Mouse (Mus musculus) lung, embryonic 16.5 days (tissue): ENCODE data around the gene Asah2. TPM values are rescaled to one million over a fixed set of nuclear protein-coding genes. Genes with fewer than 3 reads are reported as not detected.
A peak's percentile ranks its signal among the peaks of the same experiment; 100 is the strongest.
"Not testable (repeated sequence)": the region's sequence is repeated elsewhere in the genome, so short reads cannot be mapped to it uniquely, and the experiment has no call there.

Source experiments
- ATAC-seq: fragments of 200-750 bp; cut with Nextera tagmentation; 2 replicates; pipeline ENCODE4 v1.8.0; 2017; ENCODE audit warnings: low read depth, mild to moderate bottlenecking, moderate library complexity
- H3K27ac ChIP-seq: fragments of 300-500 bp; sonication (generic); 2 replicates; pipeline ENCODE4 v1.5.1; 2014; ENCODE audit warnings: mild to moderate bottlenecking, control low read depth, low read length
- H3K27me3 ChIP-seq: fragments of 300-500 bp; sonication (generic); 2 replicates; pipeline ENCODE4 v1.6.1; 2014; ENCODE audit warnings: low read depth, low read length, mixed read lengths; ENCODE audit not compliant: control insufficient read depth, insufficient read depth
- H3K36me3 ChIP-seq: fragments of 300-500 bp; sonication (generic); 2 replicates; pipeline ENCODE4 v1.6.1; 2014; ENCODE audit warnings: low read length; ENCODE audit not compliant: control insufficient read depth, insufficient read depth
- H3K4me1 ChIP-seq: fragments of 300-500 bp; sonication (generic); replicated peaks from 2 replicates; pipeline ENCODE4 v1.6.1; 2014; ENCODE audit warnings: low read length, mixed read lengths; ENCODE audit not compliant: control insufficient read depth, insufficient read depth
- H3K4me2 ChIP-seq: fragments of 300-500 bp; sonication (generic); 2 replicates; pipeline ENCODE4 v1.6.1; 2014; ENCODE audit warnings: low read depth, low read length, control low read depth
- H3K4me3 ChIP-seq: fragments of 300-500 bp; sonication (generic); 2 replicates; pipeline ENCODE4 v1.5.1; 2014; ENCODE audit warnings: mild to moderate bottlenecking, low read length, control low read depth
- H3K9ac ChIP-seq: fragments of 300-500 bp; sonication (generic); 2 replicates; pipeline ENCODE4 v1.6.1; 2014; ENCODE audit warnings: low read length, control low read depth
- H3K9me3 ChIP-seq: fragments of 300-500 bp; sonication (generic); 2 replicates; pipeline ENCODE4 v1.6.1; 2016; ENCODE audit warnings: low read length; ENCODE audit not compliant: control insufficient read depth
- WGBS: fragments of 180-500 bp; shearing (Covaris S2); extraction: QIAGEN DNeasy Blood & Tissue Kit; methylation state at CpG from one replicate; pipeline ENCODE4 v1.1.7; 2014; 5-methylcytosine and 5-hydroxymethylcytosine counted together
- polyA plus RNA-seq: library from polyadenylated mRNA; unstranded; fragments of >200 nt; fragmentation: Nextera tagmentation; extraction: Ambion mirVana; gene quantifications from 2 replicates; pipeline ENCODE4 v1.2.1, GENCODE M21; 2015

The Asah2 gene
- polyA plus RNA-seq, 1 experiment from 2014 or later: 2.2 TPM

DNA sequence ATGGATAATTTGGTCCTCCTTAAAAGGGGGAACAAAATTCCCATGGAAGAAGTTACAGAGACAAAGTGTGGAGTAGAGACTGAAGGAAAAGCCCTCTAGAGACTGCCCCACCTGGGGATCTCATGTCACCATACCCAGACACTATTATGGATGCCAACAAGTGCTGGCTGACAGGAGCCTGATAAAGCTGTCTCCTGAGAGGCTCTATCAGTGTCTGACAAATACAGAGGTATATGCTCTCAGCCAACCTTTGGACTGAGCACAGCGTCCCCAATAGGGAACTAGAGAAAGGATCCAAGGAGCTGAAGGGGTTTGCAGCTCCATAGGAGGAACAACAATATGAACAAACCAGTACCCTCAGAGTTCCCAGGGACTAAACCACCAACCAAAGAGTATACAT lies 23.2 kb downstream of the Asah2 start:
- 88% methylated on average over 1 of the region's 1 CpGs for WGBS
- not testable (repeated sequence) for H3K9ac ChIP-seq, H3K4me1 ChIP-seq, ATAC-seq, H3K9me3 ChIP-seq, H3K4me3 ChIP-seq, H3K27ac ChIP-seq, H3K4me2 ChIP-seq, H3K27me3 ChIP-seq, H3K36me3 ChIP-seq

GRCm38 (mm10) chr19:32070340-32070739 lies 37.7 kb downstream of the Asah2 start:
- WGBS: 70% methylated on average over 2 of the region's 2 CpGs
- H3K9ac ChIP-seq: no peak overlapping the region
- H3K4me2 ChIP-seq: no peak overlapping the region
- no peak overlapping the region for H3K27ac ChIP-seq
- H3K27me3 ChIP-seq: no peaks in the 10 kb centered on the region
- H3K36me3 ChIP-seq: no peaks in the 10 kb centered on the region
- H3K4me1 ChIP-seq: no peaks in the 10 kb centered on the region
- no peaks in the 10 kb centered on the region for H3K9me3 ChIP-seq
- no peak overlapping the region for H3K4me3 ChIP-seq
- ATAC-seq: no peak

DNA sequence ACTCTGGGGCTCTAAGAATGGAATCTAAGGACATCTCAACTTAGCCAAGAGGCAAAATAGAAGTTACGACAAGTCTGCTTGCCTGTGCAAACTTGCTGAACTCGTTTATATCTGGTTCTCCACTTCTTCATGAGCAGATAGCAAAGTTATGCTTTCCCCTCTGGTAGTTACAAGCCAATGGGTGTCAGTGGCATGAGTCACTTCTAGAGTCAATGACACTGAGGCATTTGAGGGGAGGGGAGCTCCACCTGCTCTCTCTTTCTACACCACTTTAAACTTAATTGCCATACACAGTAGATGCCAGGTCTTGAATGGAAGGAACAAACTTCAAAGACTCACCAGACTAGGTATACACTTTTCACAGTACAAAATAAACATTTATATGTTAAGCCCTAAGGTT lies 38.4 kb downstream of the Asah2 start:
- no peaks in the 10 kb centered on the region for H3K36me3 ChIP-seq
- no peak overlapping the region for H3K4me2 ChIP-seq
- H3K27ac ChIP-seq: no peak overlapping the region
- H3K27me3 ChIP-seq: no peaks in the 10 kb centered on the region
- H3K9ac ChIP-seq: no peak overlapping the region
- 51% methylated on average over 2 of the region's 2 CpGs for WGBS
- no peaks in the 10 kb centered on the region for H3K9me3 ChIP-seq
- H3K4me1 ChIP-seq: peaks cover 3% of the 10 kb centered on the region; the same call in 1 of the 2 replicates
- H3K4me3 ChIP-seq: no peak overlapping the region
- ATAC-seq: peak; percentile 88

GRCm38 (mm10) chr19:32067669-32068068 lies 40.3 kb downstream of the Asah2 start:
- Histone ChIP-seq H3K9me3 (no peaks in the 10 kb centered on the region), H3K27me3 (no peaks in the 10 kb centered on the region), H3K27ac (no peak overlapping the region), H3K4me2 (no peak overlapping the region), H3K9ac (no peak overlapping the region), H3K4me1 (peaks cover 5% of the 10 kb centered on the region; the same call in 1 of the 2 replicates), H3K36me3 (no peaks in the 10 kb centered on the region), H3K4me3 (no peak overlapping the region)
- no peak for ATAC-seq
- WGBS: 63% methylated on average over 4 of the region's 4 CpGs

- H3K4me2 ChIP-seq: no peak overlapping the region
- no peaks in the 10 kb centered on the region for H3K27me3 ChIP-seq
- H3K4me3 ChIP-seq: no peak overlapping the region
- no peaks in the 10 kb centered on the region for H3K9me3 ChIP-seq
- no peak for ATAC-seq
- H3K36me3 ChIP-seq: no peaks in the 10 kb centered on the region
- H3K27ac ChIP-seq: no peak overlapping the region
- no peak overlapping the region for H3K9ac ChIP-seq
- peaks cover 5% of the 10 kb centered on the region; the same call in 1 of the 2 replicates for H3K4me1 ChIP-seq
- 93% methylated on average over 1 of the region's 1 CpGs for WGBS
These were observed 46.7 kb downstream of the Asah2 start for GRCm38 (mm10) chr19:32061294-32061693.

DNA sequence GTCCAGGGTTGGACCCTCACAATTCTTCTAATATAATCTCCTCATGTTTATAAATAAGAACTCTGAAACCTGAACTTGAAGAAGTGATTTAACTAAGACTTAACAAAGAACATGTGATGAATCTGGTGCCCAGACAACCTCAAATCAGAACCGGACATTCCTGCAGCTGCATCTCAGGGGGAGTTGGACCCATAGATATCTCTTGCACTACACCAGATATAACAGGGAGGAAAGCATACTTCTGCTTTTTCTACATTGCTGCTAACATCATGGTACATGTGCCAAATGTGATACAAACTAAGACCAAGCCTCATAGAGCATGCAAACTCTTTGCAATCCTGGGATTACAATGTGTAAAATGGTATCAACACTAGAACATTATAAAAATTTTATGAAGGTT lies 51.8 kb downstream of the Asah2 start:
- no peak overlapping the region for H3K4me3 ChIP-seq
- 90% methylated on average over 1 of the region's 1 CpGs for WGBS
- H3K27me3 ChIP-seq: no peaks in the 10 kb centered on the region
- ATAC-seq: no peak
- no peak overlapping the region for H3K4me2 ChIP-seq
- H3K9ac ChIP-seq: no peak overlapping the region
- no peaks in the 10 kb centered on the region for H3K4me1 ChIP-seq
- H3K27ac ChIP-seq: no peak overlapping the region
- H3K9me3 ChIP-seq: no peaks in the 10 kb centered on the region
- no peaks in the 10 kb centered on the region for H3K36me3 ChIP-seq

GRCm38 (mm10) chr19:32055725-32056124 lies 52.3 kb downstream of the Asah2 start:
- no peak for ATAC-seq
- Histone ChIP-seq H3K36me3 (no peaks in the 10 kb centered on the region), H3K4me1 (no peaks in the 10 kb centered on the region), H3K4me3 (no peak overlapping the region), H3K4me2 (no peak overlapping the region), H3K9ac (no peak overlapping the region), H3K27me3 (no peaks in the 10 kb centered on the region), H3K9me3 (no peaks in the 10 kb centered on the region), H3K27ac (no peak overlapping the region)
- 50% methylated on average over 1 of the region's 1 CpGs for WGBS

GRCm38 (mm10) chr19:32051251-32051650 lies 56.8 kb downstream of the Asah2 start:
- H3K27me3 ChIP-seq: no peaks in the 10 kb centered on the region
- no peak overlapping the region for H3K9ac ChIP-seq
- WGBS: 92% methylated on average over 2 of the region's 2 CpGs
- H3K4me3 ChIP-seq: no peak overlapping the region
- no peak overlapping the region for H3K27ac ChIP-seq
- H3K36me3 ChIP-seq: no peaks in the 10 kb centered on the region
- H3K9me3 ChIP-seq: no peaks in the 10 kb centered on the region
- ATAC-seq: no peak
- H3K4me2 ChIP-seq: no peak overlapping the region
- no peaks in the 10 kb centered on the region for H3K4me1 ChIP-seq

DNA sequence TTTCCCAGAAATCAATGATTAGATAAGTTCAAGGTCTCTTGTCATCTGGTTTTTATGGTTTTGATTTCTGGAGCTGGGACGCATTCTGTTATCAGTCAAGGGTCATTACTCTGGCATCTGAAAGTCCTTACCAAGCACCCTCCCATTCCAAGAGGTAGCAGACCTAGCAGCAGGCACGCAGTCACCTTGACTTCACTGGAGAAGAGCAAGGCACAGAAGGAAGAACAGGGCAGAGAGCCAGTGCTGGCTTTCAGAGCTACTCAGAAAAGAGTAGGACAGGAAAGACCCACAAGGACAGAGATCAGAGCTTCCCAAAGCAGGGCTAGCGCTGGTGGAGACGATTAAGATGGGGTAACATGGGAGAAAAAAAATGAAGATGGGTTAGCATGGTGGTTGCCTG lies 75.1 kb downstream of the Asah2 start:
- Histone ChIP-seq H3K36me3 (no peaks in the 10 kb centered on the region), H3K4me2 (no peak overlapping the region), H3K27ac (no peak overlapping the region), H3K4me3 (no peak overlapping the region), H3K9ac (no peak overlapping the region), H3K9me3 (no peaks in the 10 kb centered on the region), H3K27me3 (no peaks in the 10 kb centered on the region), H3K4me1 (no peaks in the 10 kb centered on the region)
- 72% methylated on average over 4 of the region's 4 CpGs for WGBS
- no peak for ATAC-seq

DNA sequence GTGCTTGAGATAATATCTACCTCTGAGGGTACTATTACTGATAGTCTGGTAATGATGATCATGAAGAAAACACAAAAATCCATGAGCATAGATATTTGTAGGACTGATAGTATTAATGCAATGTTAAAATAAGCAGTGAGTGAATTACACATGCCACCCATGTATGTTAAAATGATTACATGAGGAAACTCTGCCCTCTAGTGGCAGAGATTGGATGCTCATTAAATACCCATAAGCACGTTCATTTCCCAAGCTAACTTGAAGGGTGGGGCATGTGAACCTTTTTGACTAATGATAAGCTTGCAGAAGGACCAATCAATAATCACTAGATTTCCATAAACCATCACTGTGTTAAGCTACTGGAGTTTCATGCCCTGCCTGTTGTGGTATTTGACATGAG lies 77.6 kb downstream of the Asah2 start:
- 0% methylated on average over 1 of the region's 1 CpGs for WGBS
- H3K9ac ChIP-seq: no peak overlapping the region
- ATAC-seq: no peak
- H3K27ac ChIP-seq: no peak overlapping the region
- H3K4me2 ChIP-seq: no peak overlapping the region
- H3K36me3 ChIP-seq: no peaks in the 10 kb centered on the region
- no peaks in the 10 kb centered on the region for H3K4me1 ChIP-seq
- H3K27me3 ChIP-seq: no peaks in the 10 kb centered on the region
- no peak overlapping the region for H3K4me3 ChIP-seq
- H3K9me3 ChIP-seq: no peaks in the 10 kb centered on the region
